Mouse (Mus musculus): ENCODE results near the gene Syngap1.

Syngap1 gene

GRCm38 (mm10) chr17:26994410-26994809 lies 53.4 kb downstream of the Syngap1 start:
- no peak for DNase-seq (ENCODE audit: low read depth, low spot score)

GRCm38 (mm10) chr17:26995006-26995405 lies 54.0 kb downstream of the Syngap1 start:
- DNase-seq (ENCODE audit: low read depth, low spot score), result no peak

- no peak for DNase-seq (ENCODE audit: low read depth, low spot score)
Observed at GRCm38 (mm10) chr17:26995562-26995961, 54.5 kb downstream of the Syngap1 start.

GRCm38 (mm10) chr17:26997661-26998060 lies 56.6 kb downstream of the Syngap1 start:
- no peak for DNase-seq (ENCODE audit: low read depth, low spot score)

GRCm38 (mm10) chr17:26998283-26998682 lies 57.2 kb downstream of the Syngap1 start:
- no peak for DNase-seq (ENCODE audit: low read depth, low spot score)

- DNase-seq (ENCODE audit: low read depth, low spot score), result no peak
Observed at GRCm38 (mm10) chr17:26999996-27000395, 58.9 kb downstream of the Syngap1 start.

- DNase-seq (ENCODE audit: low read depth, low spot score), result no peak
Observed at GRCm38 (mm10) chr17:27001151-27001550, 60.1 kb downstream of the Syngap1 start.

- no peak for DNase-seq (ENCODE audit: low read depth, low spot score)
Observed at GRCm38 (mm10) chr17:27001889-27002288, 60.8 kb downstream of the Syngap1 start.

- no peak for DNase-seq (ENCODE audit: low read depth, low spot score)
Observed at GRCm38 (mm10) chr17:27004431-27004830, 63.4 kb downstream of the Syngap1 start.

GRCm38 (mm10) chr17:27004903-27005485 lies 63.9 kb downstream of the Syngap1 start:
- no peak for DNase-seq (ENCODE audit: low read depth, low spot score)

- no peak for DNase-seq (ENCODE audit: low read depth, low spot score)
Observed at GRCm38 (mm10) chr17:27005644-27006043, 64.6 kb downstream of the Syngap1 start.

GRCm38 (mm10) chr17:27008277-27008676 lies 67.2 kb downstream of the Syngap1 start:
- no peak for DNase-seq (ENCODE audit: low read depth, low spot score)

- no peak for DNase-seq (ENCODE audit: low read depth, low spot score)
Observed at GRCm38 (mm10) chr17:27011167-27011566, 70.1 kb downstream of the Syngap1 start.

GRCm38 (mm10) chr17:27011998-27012672 lies 71.1 kb downstream of the Syngap1 start:
- DNase-seq (ENCODE audit: low read depth, low spot score), result no peak

- no peak for DNase-seq (ENCODE audit: low read depth, low spot score)
Observed at GRCm38 (mm10) chr17:27012909-27013308, 71.9 kb downstream of the Syngap1 start.

GRCm38 (mm10) chr17:27017564-27018499 lies 76.8 kb downstream of the Syngap1 start:
- DNase-seq (ENCODE audit: low read depth, low spot score), result peak; percentile 69

GRCm38 (mm10) chr17:27018555-27019196 lies 77.6 kb downstream of the Syngap1 start:
- DNase-seq (ENCODE audit: low read depth, low spot score), result no peak

- no peak for DNase-seq (ENCODE audit: low read depth, low spot score)
Observed at GRCm38 (mm10) chr17:27021076-27021475, 80.0 kb downstream of the Syngap1 start.

- no peak for DNase-seq (ENCODE audit: low read depth, low spot score)
Observed at GRCm38 (mm10) chr17:27021736-27022135, 80.7 kb downstream of the Syngap1 start.
